Mouse (Mus musculus) macrophage (primary cell): ENCODE results near the gene Agpat3. TPM values are rescaled to one million over a fixed set of nuclear protein-coding genes. Genes with fewer than 3 reads are reported as not detected.

Experiments
- H3K27ac ChIP-seq: fragments of 350-480 bp; formaldehyde crosslinking; 2 replicates; pipeline ENCODE4 v1.9.0; 2021
- H3K36me3 ChIP-seq: fragments of 350-480 bp; formaldehyde crosslinking; 2 replicates; pipeline ENCODE4 v1.9.0; 2021; ENCODE audit errors: inconsistent target
- H3K4me3 ChIP-seq: fragments of 350-480 bp; formaldehyde crosslinking; 2 replicates; pipeline ENCODE4 v1.9.0; 2021; ENCODE audit errors: inconsistent target
- H3K79me2 ChIP-seq: fragments of 350-480 bp; formaldehyde crosslinking; 2 replicates; pipeline ENCODE4 v1.9.0; 2021; ENCODE audit errors: inconsistent target
- WGBS: methylation state at CpG from one replicate; pipeline ENCODE4 v1.1.7; 2026; ENCODE audit warnings: inconsistent platforms; ENCODE audit not compliant: missing documents; 5-methylcytosine and 5-hydroxymethylcytosine counted together
- polyA plus RNA-seq: library from polyadenylated mRNA; stranded (reverse); fragments of 250-400 nt; gene quantifications from 3 replicates; pipeline ENCODE4 v1.2.4, GENCODE M21; 2018; ENCODE audit warnings: inconsistent platforms

Agpat3 gene
- polyA plus RNA-seq, 1 experiment from 2014 or later = 49.8 TPM

DNA sequence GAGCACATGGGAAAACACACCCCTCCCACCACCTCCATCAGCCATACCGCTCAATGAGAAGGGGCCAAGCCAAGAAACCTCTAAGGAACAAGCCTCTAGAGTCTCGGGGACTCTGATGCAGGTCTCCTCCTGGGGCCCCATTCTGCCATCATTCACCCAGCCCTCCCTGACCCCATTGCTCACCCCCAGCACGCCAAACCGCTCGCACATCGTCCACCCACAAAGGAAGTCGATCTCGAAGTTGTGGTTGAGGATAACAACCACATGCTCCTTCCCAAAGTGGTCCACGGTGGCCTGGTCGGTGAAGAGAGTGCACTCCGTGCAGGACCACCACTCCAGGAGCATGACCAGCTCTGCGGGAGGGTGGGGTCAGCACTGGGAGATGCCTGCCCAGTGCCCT is 67.5 kb downstream of the Agpat3 start:
- no peak overlapping the region for H3K27ac ChIP-seq
- H3K36me3 ChIP-seq = peaks cover 54% of the 10 kb centered on the region
- no peak overlapping the region for H3K4me3 ChIP-seq
- 28% methylated on average over 12 of the region's 12 CpGs for WGBS
- H3K79me2 ChIP-seq = no peaks in the 10 kb centered on the region

DNA sequence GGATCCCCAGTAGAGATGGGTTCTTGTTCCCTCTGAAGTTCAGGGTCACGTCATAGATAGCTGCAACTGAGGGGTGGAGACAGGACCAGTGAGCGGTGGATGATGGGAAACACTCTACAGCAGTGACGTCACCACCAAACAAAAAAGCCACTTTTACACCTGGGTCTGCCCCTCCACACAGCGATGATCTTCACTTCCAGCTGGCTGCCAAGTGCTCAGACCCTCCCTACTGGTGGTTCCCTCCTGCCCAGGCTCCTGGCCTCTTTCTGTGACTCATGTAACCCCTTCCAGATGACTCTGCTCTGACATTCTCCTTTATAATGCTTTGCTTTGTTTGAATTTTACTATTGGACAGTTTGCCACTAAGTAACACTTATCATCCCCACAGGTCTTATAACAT is 69.9 kb downstream of the Agpat3 start:
- H3K36me3 ChIP-seq = peaks cover 57% of the 10 kb centered on the region

DNA sequence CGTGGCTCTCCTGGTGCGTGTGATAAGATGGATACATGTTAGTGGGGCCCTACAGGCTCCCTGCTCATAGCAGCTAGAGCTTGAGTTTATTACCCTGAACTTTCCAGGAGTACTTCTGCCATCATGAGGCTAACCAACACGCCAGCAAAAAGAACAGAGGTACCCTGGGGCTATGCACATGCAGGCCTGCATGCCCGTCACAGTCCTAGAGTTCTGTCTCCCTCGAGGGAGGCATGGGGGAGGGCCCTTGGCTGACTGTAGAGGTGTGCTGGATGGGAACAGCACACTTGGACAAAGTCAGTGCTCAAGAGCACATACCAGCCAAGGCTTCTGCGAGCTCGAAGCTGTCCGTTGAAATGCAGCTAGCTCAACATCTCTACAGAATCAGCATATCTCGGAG is 71.8 kb downstream of the Agpat3 start:
- peaks cover 42% of the 10 kb centered on the region for H3K36me3 ChIP-seq
- no peaks in the 10 kb centered on the region for H3K79me2 ChIP-seq
- H3K4me3 ChIP-seq = no peak overlapping the region
- WGBS = 94% methylated on average over 9 of the region's 9 CpGs
- no peak overlapping the region for H3K27ac ChIP-seq

More for the DNA sequence above, 69.9 kb downstream of the Agpat3 start:
- WGBS = 92% methylated on average over 4 of the region's 4 CpGs
- H3K27ac ChIP-seq = no peak overlapping the region
- no peaks in the 10 kb centered on the region for H3K79me2 ChIP-seq
- H3K4me3 ChIP-seq = no peak overlapping the region

DNA sequence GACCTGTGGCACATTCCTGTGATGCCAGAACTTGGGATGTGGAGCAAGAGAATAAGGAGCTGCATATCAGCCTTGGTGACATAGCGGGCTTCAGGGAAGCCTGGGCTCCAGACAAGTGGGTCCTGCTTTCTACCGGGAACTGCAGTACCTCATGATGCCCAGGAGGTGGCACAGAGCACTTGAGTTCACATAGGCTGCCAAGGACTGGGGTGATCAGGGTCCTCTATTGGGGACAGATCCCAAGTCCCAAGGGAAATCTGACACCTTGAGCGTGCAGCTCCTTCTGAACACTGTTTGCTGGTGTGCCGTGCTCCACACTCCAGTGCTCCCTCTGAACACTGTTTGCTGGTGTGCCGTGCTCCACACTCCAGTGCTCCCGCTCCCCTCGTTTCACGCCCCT is 73.1 kb downstream of the Agpat3 start:
- Histone ChIP-seq H3K36me3 (peaks cover 47% of the 10 kb centered on the region), H3K27ac (no peak overlapping the region), H3K4me3 (no peak overlapping the region), H3K79me2 (no peaks in the 10 kb centered on the region)
- 67% methylated on average over 8 of the region's 8 CpGs for WGBS

DNA sequence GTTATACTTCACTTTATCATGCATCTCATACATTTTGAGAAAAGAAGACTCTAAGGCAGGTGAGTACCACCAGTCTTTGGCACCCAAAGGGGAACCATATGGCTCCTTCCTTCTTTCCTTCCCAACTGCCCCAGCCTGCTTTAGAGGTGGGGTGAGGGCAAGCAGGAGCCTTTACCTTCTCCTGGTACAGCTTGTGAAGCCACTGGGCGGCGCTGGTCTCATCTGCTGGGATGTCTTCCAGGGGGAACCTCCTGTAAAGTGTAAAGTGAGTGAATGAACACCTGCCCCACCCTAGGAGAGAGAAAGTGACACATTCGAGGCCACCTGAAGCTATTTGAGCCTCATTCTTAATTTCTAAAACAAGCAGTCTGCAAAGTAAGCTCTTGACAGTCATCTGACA is 74.5 kb downstream of the Agpat3 start:
- peaks cover 44% of the 10 kb centered on the region for H3K36me3 ChIP-seq
- H3K79me2 ChIP-seq = no peaks in the 10 kb centered on the region
- no peak overlapping the region for H3K4me3 ChIP-seq
- no peak overlapping the region for H3K27ac ChIP-seq
- WGBS = 86% methylated on average over 3 of the region's 3 CpGs

DNA sequence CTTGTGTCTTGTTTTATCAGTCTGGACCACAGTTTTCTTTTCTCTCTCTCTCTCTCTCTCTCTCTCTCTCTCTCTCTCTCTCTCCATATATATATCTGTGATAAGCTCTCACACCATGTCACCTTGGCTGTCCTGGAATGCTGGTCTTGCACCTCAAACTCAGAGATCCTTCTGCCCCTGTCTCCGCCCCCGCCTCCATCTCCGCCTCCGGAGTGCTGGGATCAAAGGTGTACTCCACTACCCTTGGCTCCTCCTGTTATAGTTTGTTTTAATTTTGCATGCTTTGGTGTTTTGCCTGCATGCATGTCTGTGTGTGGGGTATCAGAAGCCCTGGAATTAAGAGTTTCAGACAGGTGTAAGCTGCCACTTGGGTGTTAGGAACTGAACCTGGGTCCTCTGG is 76.0 kb downstream of the Agpat3 start:
- H3K79me2 ChIP-seq = no peaks in the 10 kb centered on the region
- no peak overlapping the region for H3K4me3 ChIP-seq
- peaks cover 40% of the 10 kb centered on the region for H3K36me3 ChIP-seq
- no peak overlapping the region for H3K27ac ChIP-seq
- WGBS = 100% methylated on average over 4 of the region's 4 CpGs

DNA sequence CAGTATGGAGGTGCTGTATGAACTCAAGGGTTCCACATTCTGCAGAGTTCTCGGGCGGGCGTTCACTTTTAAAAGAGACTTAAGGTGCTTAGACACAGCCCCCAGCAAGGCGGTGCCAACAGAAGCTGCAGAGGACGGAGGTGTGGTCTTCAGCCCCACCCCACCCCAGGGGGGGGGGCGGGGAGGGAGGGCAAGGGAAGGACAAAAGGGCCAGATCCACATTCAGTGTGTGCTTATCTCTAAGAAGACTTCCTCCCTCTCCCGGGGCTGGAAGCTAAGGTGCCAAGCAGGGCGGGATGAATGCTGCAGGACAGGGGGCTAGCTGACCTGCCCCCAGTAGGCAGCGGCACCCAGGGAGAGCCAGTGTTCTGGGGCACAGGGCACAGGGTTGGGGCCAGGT is 79.4 kb downstream of the Agpat3 start:
- whole genome bisulfite sequencing = 40% methylated on average over 5 of the region's 9 CpGs
- H3K79me2 ChIP-seq = no peaks in the 10 kb centered on the region
- H3K4me3 ChIP-seq = no peak overlapping the region
- no peak overlapping the region for H3K27ac ChIP-seq
- H3K36me3 ChIP-seq = peaks cover 25% of the 10 kb centered on the region

DNA sequence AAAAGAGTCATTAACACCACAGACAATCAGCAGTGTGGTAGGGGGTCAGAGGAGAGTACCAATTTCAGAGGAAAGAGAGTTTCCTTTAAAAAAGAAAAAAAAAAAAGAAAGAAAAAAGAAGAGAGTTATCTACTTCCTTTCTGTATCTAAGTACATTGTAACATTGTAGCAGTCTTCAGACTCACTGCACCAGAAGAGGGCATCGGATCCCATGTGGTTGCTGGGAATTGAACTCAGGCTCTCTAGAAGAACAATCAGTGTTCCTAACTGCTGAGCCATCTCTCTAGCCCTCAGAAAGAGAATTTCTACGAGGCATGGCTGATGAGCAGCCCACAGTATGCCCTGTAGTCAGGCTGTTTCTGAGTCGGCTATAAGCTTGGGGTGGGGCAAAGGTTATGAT is 86.4 kb downstream of the Agpat3 start:
- Histone ChIP-seq H3K79me2 (no peaks in the 10 kb centered on the region), H3K36me3 (no peaks in the 10 kb centered on the region), H3K4me3 (no peak overlapping the region), H3K27ac (no peak overlapping the region)
- 86% methylated on average over 3 of the region's 3 CpGs for WGBS

DNA sequence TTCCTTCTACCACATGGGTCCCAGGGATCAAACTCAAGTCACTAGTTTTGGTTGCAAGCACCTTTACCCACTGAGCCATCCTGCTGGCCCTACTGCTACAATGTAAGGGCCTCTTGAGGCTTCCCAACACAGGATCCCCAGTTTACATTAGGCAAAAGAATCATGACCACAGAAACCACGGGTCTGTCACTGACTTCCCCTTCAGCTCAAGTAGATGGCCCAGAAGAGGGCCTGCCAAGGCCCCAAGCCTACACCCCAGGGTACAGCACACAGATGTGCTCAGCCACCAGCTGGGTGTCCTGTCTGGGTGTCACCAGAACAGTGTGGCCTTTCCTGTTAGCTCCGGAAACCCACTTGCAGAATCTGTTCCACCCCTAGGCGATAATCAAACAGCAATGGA is 87.6 kb downstream of the Agpat3 start:
- Histone ChIP-seq H3K79me2 (no peaks in the 10 kb centered on the region), H3K36me3 (no peaks in the 10 kb centered on the region), H3K4me3 (no peak overlapping the region), H3K27ac (no peak overlapping the region)
- WGBS = 13% methylated on average over 3 of the region's 3 CpGs

DNA sequence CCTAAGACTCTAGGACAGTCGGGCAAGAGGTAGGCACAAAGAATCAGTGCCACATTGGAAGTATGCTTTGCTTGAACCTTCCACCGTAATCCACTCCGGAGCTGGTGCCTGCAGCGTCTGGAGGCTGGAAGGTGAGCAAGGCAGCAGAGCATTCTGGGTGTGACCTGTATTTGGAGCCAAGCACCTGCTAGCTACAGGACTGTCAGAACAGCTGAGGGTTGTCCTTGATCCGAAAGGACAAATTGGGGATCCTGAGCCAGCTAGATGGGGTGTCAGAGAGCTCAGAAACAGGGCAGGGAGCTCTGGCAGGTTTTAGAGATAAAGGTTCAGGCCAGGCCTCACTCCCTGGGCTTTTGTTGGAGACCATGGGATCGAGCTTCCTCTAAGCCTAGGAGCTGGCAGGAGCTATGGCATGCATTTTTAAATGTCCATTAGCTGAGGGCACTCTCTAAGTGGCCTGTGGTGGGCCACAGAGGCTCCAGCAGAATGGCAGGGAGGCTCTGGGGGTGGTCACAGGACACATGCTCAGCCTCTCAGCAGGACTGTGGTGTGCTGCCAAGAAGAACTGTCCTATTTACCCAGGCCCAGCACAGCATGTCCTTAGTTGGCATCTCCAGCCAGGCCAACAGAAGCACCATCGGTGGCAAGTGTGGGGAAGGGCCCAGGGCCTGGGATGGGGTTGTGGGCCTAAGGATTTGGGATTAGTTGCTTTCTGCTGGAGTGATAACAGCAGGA is 91.2 kb downstream of the Agpat3 start:
- Histone ChIP-seq H3K27ac (no peak overlapping the region), H3K79me2 (no peaks in the 10 kb centered on the region), H3K4me3 (no peak overlapping the region), H3K36me3 (no peaks in the 10 kb centered on the region)
- 97% methylated on average over 7 of the region's 7 CpGs for WGBS

DNA sequence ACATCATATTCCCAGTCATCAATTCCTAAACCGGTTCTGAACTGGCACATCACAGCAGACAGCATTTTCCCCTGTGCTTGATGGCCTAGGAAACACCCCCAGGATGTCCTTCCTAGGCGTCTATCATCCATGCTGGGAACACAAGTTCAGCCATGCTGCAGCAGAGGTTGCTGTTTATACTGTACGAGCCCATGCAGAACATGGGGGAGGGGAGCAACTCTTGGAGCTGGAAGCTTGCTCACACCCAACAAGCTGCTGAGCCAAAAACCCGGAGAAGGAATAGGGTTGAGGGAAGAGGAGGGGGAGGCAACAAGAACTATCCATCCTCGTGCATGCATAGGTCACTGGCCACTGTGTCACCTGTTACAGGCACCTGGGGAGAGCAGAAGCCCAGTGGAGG is 92.0 kb downstream of the Agpat3 start:
- Histone ChIP-seq H3K79me2 (no peaks in the 10 kb centered on the region), H3K36me3 (no peaks in the 10 kb centered on the region), H3K4me3 (no peak overlapping the region), H3K27ac (no peak overlapping the region)
- WGBS = 83% methylated on average over 5 of the region's 5 CpGs

DNA sequence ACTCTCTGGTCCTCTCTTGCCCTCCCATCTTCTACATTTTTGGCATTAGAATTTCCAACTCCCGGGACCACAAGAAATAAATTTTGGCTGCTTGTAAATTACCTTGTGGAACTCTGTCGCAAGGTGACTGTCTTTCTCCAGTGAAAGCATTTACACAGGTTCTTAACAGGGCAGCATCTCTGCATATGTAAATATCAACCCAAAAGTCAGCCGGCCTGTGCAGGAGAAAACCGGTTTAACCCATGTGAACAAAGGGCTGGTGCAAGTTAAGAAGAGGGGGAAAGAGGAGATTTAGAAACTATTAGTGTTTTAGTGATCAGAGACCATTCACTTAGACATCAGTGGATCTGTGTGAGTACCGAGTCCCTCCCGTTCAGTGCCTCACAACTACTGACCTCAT is 92.6 kb downstream of the Agpat3 start:
- Histone ChIP-seq H3K79me2 (no peaks in the 10 kb centered on the region), H3K4me3 (no peak overlapping the region)
- WGBS = 96% methylated on average over 6 of the region's 6 CpGs

DNA sequence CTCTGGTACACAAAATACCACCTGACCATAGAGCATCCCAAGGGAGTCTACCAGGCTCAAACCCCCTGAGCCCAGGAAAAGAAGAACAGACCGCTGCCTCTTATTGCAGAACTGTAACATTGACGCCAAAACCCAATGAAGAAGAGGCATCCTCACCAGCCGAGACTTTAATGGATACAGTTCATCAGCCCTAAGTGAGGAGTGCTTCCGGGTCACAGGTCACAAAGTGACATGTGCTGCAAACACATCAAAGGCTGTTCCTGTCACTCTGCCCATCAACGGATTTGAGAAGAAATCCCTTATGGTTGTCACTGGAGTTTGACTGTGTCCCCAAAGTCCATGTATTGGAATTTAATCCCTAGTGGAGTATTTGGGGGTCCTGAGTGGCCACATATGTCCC is 93.1 kb downstream of the Agpat3 start:
- 93% methylated on average over 5 of the region's 5 CpGs for WGBS
- H3K4me3 ChIP-seq = no peak overlapping the region
- no peaks in the 10 kb centered on the region for H3K36me3 ChIP-seq
- no peaks in the 10 kb centered on the region for H3K79me2 ChIP-seq
- no peak overlapping the region for H3K27ac ChIP-seq

More for the DNA sequence above, 92.6 kb downstream of the Agpat3 start:
- no peaks in the 10 kb centered on the region for H3K36me3 ChIP-seq
- no peak overlapping the region for H3K27ac ChIP-seq

DNA sequence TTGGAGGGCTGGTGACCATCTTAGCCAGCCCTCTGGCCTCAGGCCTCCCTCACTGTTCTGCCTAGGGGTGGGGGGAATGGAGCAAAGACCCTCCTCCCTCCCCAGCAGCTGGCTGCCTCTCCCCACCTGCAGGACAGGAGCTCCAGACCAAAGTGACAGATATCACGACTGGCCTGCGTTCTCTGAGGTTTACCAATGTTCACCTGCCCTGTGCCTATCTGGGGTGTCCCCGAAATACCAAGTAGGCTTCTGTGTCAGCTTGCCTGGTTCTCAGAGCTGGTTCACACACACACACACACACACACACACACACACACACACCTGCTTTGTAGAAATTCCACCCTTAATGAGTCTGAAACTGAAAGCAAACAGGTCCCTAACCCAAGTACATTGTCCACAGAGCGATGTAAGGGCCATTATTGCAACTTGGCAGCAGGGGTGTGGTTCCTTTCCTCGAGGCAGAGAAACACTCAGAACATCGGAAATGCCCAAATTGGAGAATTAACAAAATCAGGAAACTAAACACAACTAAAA is 94.1 kb downstream of the Agpat3 start:
- H3K27ac ChIP-seq = no peak overlapping the region
- H3K36me3 ChIP-seq = no peaks in the 10 kb centered on the region
- H3K79me2 ChIP-seq = no peaks in the 10 kb centered on the region
- no peak overlapping the region for H3K4me3 ChIP-seq
- WGBS = 80% methylated on average over 6 of the region's 6 CpGs

DNA sequence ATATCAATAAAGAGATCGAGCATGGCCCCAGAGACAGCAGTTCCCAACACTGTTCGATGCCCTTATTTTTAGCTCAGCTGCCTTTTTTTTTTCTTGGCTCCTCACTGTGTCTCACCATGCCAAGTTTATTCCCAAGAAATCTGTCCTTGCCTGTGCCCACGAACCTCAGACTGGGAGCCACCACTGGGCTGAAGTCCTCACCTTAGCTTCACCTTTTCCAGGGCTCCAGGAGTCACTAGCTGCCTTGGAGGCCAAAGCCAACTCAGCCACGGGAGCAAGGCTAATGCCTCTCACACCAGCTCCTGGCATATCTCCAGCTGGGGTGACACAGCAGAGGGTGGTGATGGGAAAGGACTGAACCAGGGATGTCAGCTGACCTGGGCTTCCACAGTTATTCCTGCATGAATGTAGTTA is 96.6 kb downstream of the Agpat3 start:
- WGBS = 68% methylated on average over 4 of the region's 4 CpGs
- no peak overlapping the region for H3K4me3 ChIP-seq
- H3K27ac ChIP-seq = no peak overlapping the region
- H3K36me3 ChIP-seq = no peaks in the 10 kb centered on the region
- no peaks in the 10 kb centered on the region for H3K79me2 ChIP-seq

DNA sequence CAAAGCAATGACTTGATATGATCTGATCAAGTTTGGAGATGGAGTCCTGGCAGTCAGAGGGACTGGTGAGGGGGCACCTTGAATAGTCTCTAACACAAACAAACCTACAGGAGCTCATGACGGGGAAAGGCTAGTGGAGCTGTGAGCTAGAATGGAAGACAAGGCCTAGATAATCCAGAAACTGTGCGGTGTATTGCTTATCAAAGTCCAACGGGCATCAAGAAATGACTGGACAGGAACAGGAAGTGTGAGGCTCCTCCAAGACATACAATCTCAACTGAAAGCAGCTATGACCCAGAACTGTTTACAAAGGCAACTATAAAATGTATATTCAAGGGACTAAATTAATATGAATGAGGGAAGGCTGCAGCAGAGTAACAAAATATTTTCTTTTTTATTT is 105.1 kb downstream of the Agpat3 start:
- Histone ChIP-seq H3K36me3 (no peaks in the 10 kb centered on the region), H3K79me2 (peaks cover 19% of the 10 kb centered on the region), H3K27ac (no peak overlapping the region), H3K4me3 (no peak overlapping the region)
- WGBS = 56% methylated on average over 3 of the region's 3 CpGs
